Mouse (Mus musculus) liver, embryonic 13.5 days (tissue): ENCODE measurements around the gene Pon1. TPM values are rescaled to one million over a fixed set of nuclear protein-coding genes. Genes with fewer than 3 reads are reported as not detected.
"Not testable (repeated sequence)": the region's sequence is repeated elsewhere in the genome, so short reads cannot be mapped to it uniquely, and the experiment has no call there.

Experiments used
- ATAC-seq: fragments of 200-750 bp; cut with Nextera tagmentation; 2 replicates; pipeline ENCODE4 v1.8.0; 2017; ENCODE audit warnings: low read depth, mild to moderate bottlenecking, moderate number of reproducible peaks, moderate library complexity
- DNase-seq: peaks from one replicate; pipeline ENCODE4 v3.0.0; 2022
- H3K27ac ChIP-seq: fragments of 300-500 bp; sonication (generic); 2 replicates; pipeline ENCODE4 v1.5.1; 2015; ENCODE audit warnings: moderate library complexity, mild to moderate bottlenecking, inconsistent platforms
- H3K27me3 ChIP-seq: fragments of 300-500 bp; sonication (generic); 2 replicates; pipeline ENCODE4 v1.6.1; 2015; ENCODE audit warnings: mild to moderate bottlenecking, inconsistent platforms
- H3K36me3 ChIP-seq: fragments of 300-500 bp; sonication (generic); 2 replicates; pipeline ENCODE4 v1.6.1; 2015; ENCODE audit warnings: mild to moderate bottlenecking, inconsistent platforms
- H3K4me1 ChIP-seq: fragments of 300-500 bp; sonication (generic); replicated peaks from 2 replicates; pipeline ENCODE4 v1.6.1; 2015; ENCODE audit warnings: inconsistent platforms
- H3K4me2 ChIP-seq: fragments of 300-500 bp; sonication (generic); 2 replicates; pipeline ENCODE4 v1.6.1; 2015; ENCODE audit warnings: inconsistent platforms, mild to moderate bottlenecking, moderate library complexity
- H3K4me3 ChIP-seq: fragments of 300-500 bp; sonication (generic); replicated peaks from 2 replicates; pipeline ENCODE4 v1.5.1; 2015; ENCODE audit warnings: mild to moderate bottlenecking, inconsistent platforms
- H3K9ac ChIP-seq: fragments of 300-500 bp; sonication (generic); 2 replicates; pipeline ENCODE4 v1.6.1; 2015; ENCODE audit warnings: mild to moderate bottlenecking, inconsistent platforms
- H3K9me3 ChIP-seq: fragments of 300-500 bp; sonication (generic); replicated peaks from 2 replicates; pipeline ENCODE4 v1.6.1; 2016; ENCODE audit warnings: inconsistent platforms
- WGBS: fragments of 180-500 bp; shearing (Covaris S2); methylation state at CpG from one replicate; pipeline ENCODE4 v1.1.7; 2015; ENCODE audit not compliant: insufficient replicate concordance; 5-methylcytosine and 5-hydroxymethylcytosine counted together
- polyA plus RNA-seq: library from polyadenylated mRNA; unstranded; fragments of >200 nt; fragmentation: Nextera tagmentation; extraction: Ambion mirVana; gene quantifications from 2 replicates; pipeline ENCODE4 v1.2.1, GENCODE M21; 2015

Gene Pon1
- polyA plus RNA-seq: 2.3 TPM in 2 replicates

DNA sequence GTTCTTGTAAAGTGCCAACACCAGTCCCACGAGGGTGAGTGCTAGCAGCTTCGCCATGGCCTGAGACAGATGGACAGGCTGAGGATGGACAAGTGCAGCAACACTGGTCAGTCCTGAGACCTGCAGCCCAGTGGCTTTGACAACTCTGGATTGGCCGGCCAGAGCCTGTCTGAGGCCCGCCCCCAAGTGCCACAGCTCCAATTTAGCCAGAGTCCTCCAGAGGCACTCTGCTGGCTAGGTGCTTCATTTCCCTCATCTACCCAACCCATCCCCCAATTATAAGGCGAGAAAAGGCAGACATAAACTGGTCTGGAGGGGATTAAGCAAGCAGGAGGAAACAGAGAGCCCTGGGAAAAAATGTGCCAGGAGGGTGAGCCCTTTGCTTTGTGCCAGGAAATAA, at the start of gene Pon1:
Gene Pon1, minus strand, starts transcription at position 254 of the 400 bp plus-strand sequence.
- H3K4me3 ChIP-seq: no peak within 1 kb of the TSS
- DNase-seq (no peak), ATAC-seq (0 out of 2 replicates have a peak, but pooled peaks have one; percentile 10)
- peaks cover 7% of the 10 kb centered on the region; the same call in 1 of the 2 replicates for H3K4me1 ChIP-seq
- H3K9ac ChIP-seq: no peak within 1 kb of the TSS
- H3K36me3 ChIP-seq: no peaks in the 10 kb centered on the region
- 52% methylated on average over 5 of the region's 5 CpGs for WGBS
- no peaks in the 10 kb centered on the region for H3K9me3 ChIP-seq
- H3K27me3 ChIP-seq: no peaks in the 10 kb centered on the region
- no peak within 1 kb of the TSS for H3K4me2 ChIP-seq
- H3K27ac ChIP-seq: no peak within 1 kb of the TSS

- no peak overlapping the region for H3K4me2 ChIP-seq
- ATAC-seq (no peak), DNase-seq (no peak)
- WGBS: 91% methylated on average over 3 of the region's 3 CpGs
- H3K27ac ChIP-seq: no peak overlapping the region
- no peaks in the 10 kb centered on the region for H3K9me3 ChIP-seq
- H3K36me3 ChIP-seq: peaks cover 3% of the 10 kb centered on the region
- peaks cover 21% of the 10 kb centered on the region for H3K4me1 ChIP-seq
- H3K4me3 ChIP-seq: no peak overlapping the region
- no peaks in the 10 kb centered on the region for H3K27me3 ChIP-seq
- H3K9ac ChIP-seq: no peak overlapping the region
Measured at GRCm38 (mm10) chr6:5238799-5239198, 45.1 kb upstream of the Pon1 start.

- Histone ChIP-seq H3K27me3 (no peaks in the 10 kb centered on the region), H3K4me3 (no peak overlapping the region), H3K9me3 (no peaks in the 10 kb centered on the region), H3K4me2 (no peak overlapping the region), H3K27ac (peak overlapping the region; percentile 62), H3K9ac (no peak overlapping the region), H3K4me1 (peaks cover 21% of the 10 kb centered on the region), H3K36me3 (peaks cover 3% of the 10 kb centered on the region; the same call in 1 of the 2 replicates)
- 64% methylated on average over 4 of the region's 4 CpGs for WGBS
- ATAC-seq (no peak), DNase-seq (no peak)
Measured at GRCm38 (mm10) chr6:5237510-5237909, 43.8 kb upstream of the Pon1 start.

- Histone ChIP-seq H3K4me1 (peaks cover 21% of the 10 kb centered on the region), H3K27ac (peak overlapping the region; percentile 62), H3K9me3 (no peaks in the 10 kb centered on the region), H3K4me2 (0 out of 2 replicates have a peak overlapping the region, but pooled peaks have one; percentile 12), H3K4me3 (no peak overlapping the region), H3K27me3 (no peaks in the 10 kb centered on the region), H3K36me3 (peaks cover 3% of the 10 kb centered on the region; the same call in 1 of the 2 replicates), H3K9ac (no peak overlapping the region)
- DNase-seq (peak; percentile 4), ATAC-seq (peak; percentile 79)
- WGBS: 60% methylated on average over 8 of the region's 8 CpGs
Measured at GRCm38 (mm10) chr6:5236843-5237371, 43.2 kb upstream of the Pon1 start.

DNA sequence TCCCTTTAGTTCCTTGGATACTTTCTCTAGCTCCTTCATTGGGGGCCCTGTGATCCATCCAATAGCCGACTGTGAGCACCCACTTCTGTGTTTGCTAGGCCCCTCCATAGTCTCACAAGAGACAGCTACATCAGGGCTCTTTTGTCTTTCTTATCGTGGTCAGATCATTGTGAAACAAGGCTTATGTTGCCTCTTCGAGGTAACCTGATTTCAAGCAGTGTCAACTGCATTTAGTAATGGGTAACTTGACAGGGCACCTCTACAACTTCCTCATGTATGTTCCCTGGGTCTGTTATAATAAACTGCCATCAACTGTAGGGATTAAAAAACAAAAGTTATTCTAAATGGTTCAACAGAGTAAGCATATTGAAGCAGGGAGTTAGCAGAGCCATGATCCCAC, 40.8 kb upstream of the Pon1 start:
- Histone ChIP-seq H3K27ac (no peak overlapping the region), H3K4me1 (peaks cover 21% of the 10 kb centered on the region), H3K27me3 (no peaks in the 10 kb centered on the region), H3K36me3 (peaks cover 6% of the 10 kb centered on the region; the same call in 1 of the 2 replicates), H3K9ac (no peak overlapping the region), H3K9me3 (no peaks in the 10 kb centered on the region), H3K4me2 (no peak overlapping the region), H3K4me3 (no peak overlapping the region)
- WGBS: 46% methylated on average over 3 of the region's 3 CpGs
- DNase-seq (no peak), ATAC-seq (no peak)

- Histone ChIP-seq H3K4me2 (no peak overlapping the region), H3K4me1 (peaks cover 21% of the 10 kb centered on the region), H3K4me3 (no peak overlapping the region), H3K27me3 (no peaks in the 10 kb centered on the region), H3K9me3 (no peaks in the 10 kb centered on the region), H3K36me3 (peaks cover 6% of the 10 kb centered on the region; the same call in 1 of the 2 replicates), H3K27ac (no peak overlapping the region), H3K9ac (no peak overlapping the region)
- no peak for ATAC-seq
- 77% methylated on average over 1 of the region's 1 CpGs for WGBS
- DNase-seq: no peak
Measured at GRCm38 (mm10) chr6:5233812-5234211, 40.1 kb upstream of the Pon1 start.

- no peak for DNase-seq
- Histone ChIP-seq H3K27me3 (no peaks in the 10 kb centered on the region), H3K27ac (no peak overlapping the region), H3K9ac (no peak overlapping the region), H3K4me2 (no peak overlapping the region), H3K4me1 (peaks cover 10% of the 10 kb centered on the region), H3K4me3 (no peak overlapping the region), H3K36me3 (peaks cover 6% of the 10 kb centered on the region; the same call in 1 of the 2 replicates), H3K9me3 (no peaks in the 10 kb centered on the region)
- ATAC-seq: no peak
- WGBS: 80% methylated on average over 4 of the region's 4 CpGs
Measured at GRCm38 (mm10) chr6:5232022-5232421, 38.3 kb upstream of the Pon1 start.

GRCm38 (mm10) chr6:5230261-5230660, 36.5 kb upstream of the Pon1 start:
- ATAC-seq (no peak), DNase-seq (no peak)
- Histone ChIP-seq H3K27ac (no peak overlapping the region), H3K4me3 (no peak overlapping the region), H3K9ac (no peak overlapping the region), H3K36me3 (0 out of 2 replicates have a peak, but pooled peaks cover 4% of the 10 kb centered on the region), H3K4me2 (no peak overlapping the region), H3K27me3 (no peaks in the 10 kb centered on the region), H3K4me1 (0 out of 2 replicates have a peak, but pooled peaks cover 2% of the 10 kb centered on the region), H3K9me3 (no peaks in the 10 kb centered on the region)
- 82% methylated on average over 5 of the region's 5 CpGs for WGBS

DNA sequence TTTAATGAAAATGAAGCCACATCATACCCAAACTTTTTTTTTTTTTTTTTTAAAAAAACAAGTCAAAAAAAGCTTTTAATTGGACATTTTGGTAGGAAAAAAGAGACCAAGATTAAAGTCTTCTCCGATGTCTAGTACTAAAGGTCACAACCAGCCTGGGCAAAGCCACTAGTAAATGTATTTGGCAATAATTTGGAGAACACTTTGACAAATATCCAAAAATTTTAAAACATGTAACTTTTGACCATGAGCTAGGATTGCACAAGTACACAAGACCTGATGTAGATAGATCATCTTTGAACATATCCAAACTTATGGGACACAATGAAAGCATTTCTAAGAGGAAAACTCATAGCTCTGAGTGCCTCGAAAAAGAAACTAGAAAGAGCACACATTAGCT, 29.8 kb upstream of the Pon1 start:
- H3K9me3 ChIP-seq, ATAC-seq, H3K9ac ChIP-seq, H3K27me3 ChIP-seq, H3K4me2 ChIP-seq, DNase-seq, H3K27ac ChIP-seq, H3K4me1 ChIP-seq, H3K36me3 ChIP-seq, H3K4me3 ChIP-seq: not testable (repeated sequence)
- 76% methylated on average over 2 of the region's 2 CpGs for WGBS

DNA sequence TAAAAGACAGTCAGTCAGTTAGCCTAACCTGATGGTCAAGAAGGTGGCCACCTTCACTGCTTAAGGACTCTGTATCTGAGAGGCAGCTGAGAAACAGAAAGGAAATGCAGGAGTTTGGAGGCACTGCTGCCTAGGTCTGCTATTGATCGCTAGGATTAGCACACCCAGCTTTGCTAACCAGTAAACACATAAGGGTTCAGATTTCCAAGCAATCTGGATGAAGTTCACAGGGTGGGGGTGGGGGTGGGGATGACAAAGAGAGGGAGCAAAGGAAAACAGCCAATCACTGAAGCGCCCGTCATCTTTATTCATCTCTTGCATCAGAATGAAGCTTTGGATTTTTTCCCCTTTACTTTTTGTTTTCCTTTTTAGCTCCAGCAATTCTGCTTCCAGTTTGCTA, 28.3 kb upstream of the Pon1 start:
- H3K9ac ChIP-seq: no peak overlapping the region
- no peaks in the 10 kb centered on the region for H3K9me3 ChIP-seq
- no peaks in the 10 kb centered on the region for H3K36me3 ChIP-seq
- no peak overlapping the region for H3K4me2 ChIP-seq
- H3K4me3 ChIP-seq: no peak overlapping the region
- ATAC-seq (peak; percentile 56), DNase-seq (no peak)
- H3K27ac ChIP-seq: peak overlapping the region; percentile 48; the same call in 1 of the 2 replicates
- WGBS: 61% methylated on average over 3 of the region's 3 CpGs
- H3K27me3 ChIP-seq: no peaks in the 10 kb centered on the region
- H3K4me1 ChIP-seq: peaks cover 12% of the 10 kb centered on the region

- Histone ChIP-seq H3K36me3 (no peaks in the 10 kb centered on the region), H3K4me2 (no peak overlapping the region), H3K27ac (no peak overlapping the region), H3K9me3 (no peaks in the 10 kb centered on the region), H3K27me3 (no peaks in the 10 kb centered on the region), H3K4me1 (peaks cover 12% of the 10 kb centered on the region), H3K9ac (no peak overlapping the region), H3K4me3 (no peak overlapping the region)
- ATAC-seq (peak; percentile 91), DNase-seq (peak; percentile 12)
- 73% methylated on average over 4 of the region's 4 CpGs for WGBS
Measured at GRCm38 (mm10) chr6:5218190-5218589, 24.4 kb upstream of the Pon1 start.

- no peak for DNase-seq
- H3K27me3 ChIP-seq: no peaks in the 10 kb centered on the region
- H3K9me3 ChIP-seq: no peaks in the 10 kb centered on the region
- H3K9ac ChIP-seq: no peak overlapping the region
- H3K27ac ChIP-seq: no peak overlapping the region
- H3K4me2 ChIP-seq: no peak overlapping the region
- peak; percentile 53; the same call in 1 of the 2 replicates for ATAC-seq
- no peaks in the 10 kb centered on the region for H3K4me1 ChIP-seq
- 69% methylated on average over 2 of the region's 2 CpGs for WGBS
- H3K36me3 ChIP-seq: no peaks in the 10 kb centered on the region
- no peak overlapping the region for H3K4me3 ChIP-seq
Measured at GRCm38 (mm10) chr6:5207817-5208216, 14.1 kb upstream of the Pon1 start.
